Mouse (Mus musculus) liver, postnatal 0 days (tissue): ENCODE data around the gene Dlgap4. TPM values are rescaled to one million over a fixed set of nuclear protein-coding genes. Genes with fewer than 3 reads are reported as not detected.

Experiments used
- ATAC-seq: fragments of 200-750 bp; cut with Nextera tagmentation; 2 replicates; pipeline ENCODE4 v1.8.0; 2017; ENCODE audit warnings: mild to moderate bottlenecking, moderate library complexity
- DNase-seq: peaks from one replicate; pipeline ENCODE4 v3.0.0-alpha.2; 2016
- H3K27ac ChIP-seq: fragments of 300-500 bp; sonication (generic); 2 replicates; pipeline ENCODE4 v1.5.1; 2014; ENCODE audit warnings: antibody characterized with exemption, moderate library complexity, mild to moderate bottlenecking, low read depth
- H3K27me3 ChIP-seq: fragments of 300-500 bp; sonication (generic); 2 replicates; pipeline ENCODE4 v1.6.1; 2014; ENCODE audit warnings: low read length, control low read depth, mixed read lengths; ENCODE audit not compliant: insufficient read depth
- H3K36me3 ChIP-seq: fragments of 300-500 bp; sonication (generic); replicated peaks from 2 replicates; pipeline ENCODE4 v1.6.1; 2014; ENCODE audit warnings: mild to moderate bottlenecking, control low read depth, low read length, moderate library complexity, mixed read lengths; ENCODE audit not compliant: insufficient read depth
- H3K4me1 ChIP-seq: fragments of 300-500 bp; sonication (generic); 2 replicates; pipeline ENCODE4 v1.6.1; 2014; ENCODE audit warnings: antibody characterized with exemption, mild to moderate bottlenecking, control low read depth; ENCODE audit not compliant: insufficient read depth
- H3K4me2 ChIP-seq: fragments of 300-500 bp; sonication (generic); 2 replicates; pipeline ENCODE4 v1.6.1; 2014; ENCODE audit warnings: low read depth, mild to moderate bottlenecking, low read length, moderate library complexity, mixed read lengths
- H3K4me3 ChIP-seq: fragments of 300-500 bp; sonication (generic); 2 replicates; pipeline ENCODE4 v1.5.1; 2014; ENCODE audit warnings: low read depth, low read length
- H3K9ac ChIP-seq: fragments of 300-500 bp; sonication (generic); replicated peaks from 2 replicates; pipeline ENCODE4 v1.6.1; 2014; ENCODE audit warnings: mild to moderate bottlenecking, moderate library complexity
- H3K9me3 ChIP-seq: fragments of 300-500 bp; sonication (generic); 2 replicates; pipeline ENCODE4 v1.6.1; 2016; ENCODE audit warnings: mild to moderate bottlenecking, control low read depth, low read length, mixed read lengths
- CTCF ChIP-seq: sonication (generic); IDR thresholded peaks from 2 replicates; pipeline ENCODE4 v1.5.1; 2016; ENCODE audit warnings: antibody characterized with exemption, low read depth
- EP300 ChIP-seq: IDR thresholded peaks from 2 replicates; pipeline ENCODE4 v1.6.1; 2016; ENCODE audit warnings: antibody characterized with exemption, low read depth, mild to moderate bottlenecking
- WGBS: fragments of 180-500 bp; shearing (Covaris S2); extraction: QIAGEN DNeasy Blood & Tissue Kit; methylation state at CpG from one replicate; pipeline ENCODE4 v1.1.7; 2014; ENCODE audit not compliant: insufficient replicate concordance; 5-methylcytosine and 5-hydroxymethylcytosine counted together
- polyA plus RNA-seq: library from polyadenylated mRNA; unstranded; fragments of >200 nt; fragmentation: Nextera tagmentation; extraction: Ambion mirVana; gene quantifications from 2 replicates; pipeline ENCODE4 v1.2.1, GENCODE M21; 2015

Dlgap4 gene
- polyA plus RNA-seq, 1 experiment from 2014 or later = 10.7 TPM

DNA sequence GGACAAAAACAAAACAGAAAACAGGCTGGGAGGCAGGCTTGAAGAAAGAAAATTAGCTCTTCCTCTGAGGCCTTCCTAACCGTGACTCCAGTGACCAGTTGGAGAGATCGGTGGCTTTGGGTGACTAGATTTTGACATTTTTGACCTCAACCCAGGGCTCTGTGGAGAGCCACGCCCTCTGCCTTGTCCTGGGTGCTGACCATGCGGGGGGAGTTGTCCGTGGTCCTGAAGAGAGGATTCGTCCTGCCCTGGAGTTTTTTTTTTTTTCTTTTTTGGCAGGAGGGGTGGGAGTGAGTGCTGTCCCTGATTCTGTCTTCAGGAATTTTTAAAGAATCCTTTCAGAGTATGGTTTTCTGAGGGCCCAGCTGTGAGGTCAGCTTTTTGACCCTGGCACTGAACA, 63.4 kb downstream of the Dlgap4 start:
- H3K9me3 ChIP-seq = no peaks in the 10 kb centered on the region
- H3K27me3 ChIP-seq = 0 out of 2 replicates have a peak, but pooled peaks cover 3% of the 10 kb centered on the region
- H3K4me1 ChIP-seq = no peaks in the 10 kb centered on the region
- no peak overlapping the region for H3K4me2 ChIP-seq
- ATAC-seq (no peak), DNase-seq (peak; percentile 48)
- H3K36me3 ChIP-seq = no peaks in the 10 kb centered on the region
- no peak overlapping the region for H3K9ac ChIP-seq
- TF ChIP-seq CTCF = no peak
- no peak for TF ChIP-seq EP300
- WGBS = 12% methylated on average over 6 of the region's 6 CpGs
- no peak overlapping the region for H3K27ac ChIP-seq
- no peak overlapping the region for H3K4me3 ChIP-seq

DNA sequence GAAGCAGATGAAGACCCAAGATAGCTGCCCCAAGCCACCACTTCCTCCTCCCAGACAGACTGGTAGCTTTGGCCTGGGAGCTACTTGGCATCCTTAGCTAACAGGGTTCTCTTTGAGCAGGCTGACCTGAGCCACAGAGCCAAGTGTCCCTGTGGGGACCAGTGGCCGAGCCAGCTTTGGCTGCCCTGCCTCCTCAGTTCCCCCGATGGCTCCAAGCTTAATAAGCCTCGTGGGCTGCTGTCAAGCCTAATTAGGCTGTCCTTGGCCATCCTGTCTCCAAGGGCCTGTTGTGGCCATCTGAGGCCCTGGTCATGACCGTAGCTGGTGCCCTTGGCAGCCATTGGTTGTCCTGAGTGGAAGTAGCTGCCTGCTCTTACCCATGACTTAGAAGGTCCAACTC, 64.6 kb downstream of the Dlgap4 start:
- Histone ChIP-seq H3K27me3 (0 out of 2 replicates have a peak, but pooled peaks cover 3% of the 10 kb centered on the region), H3K36me3 (no peaks in the 10 kb centered on the region), H3K9ac (no peak overlapping the region), H3K4me2 (no peak overlapping the region), H3K27ac (no peak overlapping the region), H3K9me3 (no peaks in the 10 kb centered on the region), H3K4me1 (no peaks in the 10 kb centered on the region), H3K4me3 (no peak overlapping the region)
- DNase-seq (no peak), ATAC-seq (no peak)
- 64% methylated on average over 4 of the region's 4 CpGs for WGBS
- no peak for TF ChIP-seq EP300
- no peak for TF ChIP-seq CTCF

DNA sequence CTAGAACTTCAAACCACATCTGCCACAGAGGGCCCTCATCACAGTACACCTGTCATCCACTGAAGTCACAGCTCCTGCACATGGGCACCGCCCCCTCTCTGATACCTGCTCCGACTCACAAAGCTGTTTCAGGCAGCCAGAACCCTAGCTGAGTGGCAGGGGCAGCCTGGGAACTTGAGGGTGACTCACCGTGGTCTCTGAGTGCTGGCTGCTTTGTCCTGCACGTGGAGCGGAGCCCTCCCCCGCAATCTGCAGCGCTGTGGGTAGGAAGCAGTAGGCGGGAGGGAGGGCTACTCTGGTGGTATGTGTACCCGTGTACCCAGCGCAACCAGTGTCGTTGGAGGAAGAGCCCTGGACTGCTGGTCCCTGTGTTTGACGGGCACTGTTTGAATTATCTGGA, 69.5 kb downstream of the Dlgap4 start:
- H3K4me3 ChIP-seq = no peak overlapping the region
- 25% methylated on average over 12 of the region's 12 CpGs for WGBS
- no peaks in the 10 kb centered on the region for H3K9me3 ChIP-seq
- H3K27me3 ChIP-seq = 0 out of 2 replicates have a peak, but pooled peaks cover 3% of the 10 kb centered on the region
- ATAC-seq (no peak), DNase-seq (no peak)
- TF ChIP-seq CTCF (no peak), EP300 (no peak)
- H3K27ac ChIP-seq = no peak overlapping the region
- H3K4me1 ChIP-seq = no peaks in the 10 kb centered on the region
- H3K4me2 ChIP-seq = no peak overlapping the region
- no peak overlapping the region for H3K9ac ChIP-seq
- no peaks in the 10 kb centered on the region for H3K36me3 ChIP-seq

DNA sequence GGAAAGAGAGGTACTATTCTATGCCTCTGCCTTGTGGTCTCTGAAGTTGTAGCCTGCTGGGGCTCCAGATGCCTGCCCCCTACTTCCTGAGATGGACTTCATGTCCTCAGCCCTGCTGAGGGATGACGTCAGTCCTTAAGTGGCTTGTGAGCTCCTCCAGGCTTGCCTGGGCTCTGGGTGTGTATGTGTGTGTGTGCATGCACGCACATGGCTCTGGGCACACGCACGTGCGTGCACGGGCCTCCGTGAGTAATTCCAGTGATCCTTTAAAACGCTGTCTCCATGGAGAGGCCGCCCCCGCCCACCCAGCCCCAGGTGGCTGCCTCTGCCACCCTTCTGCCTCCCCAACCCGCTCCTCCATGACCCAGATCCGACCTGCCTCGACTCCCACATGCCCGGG, 72.5 kb downstream of the Dlgap4 start:
- H3K9me3 ChIP-seq = no peaks in the 10 kb centered on the region
- no peak overlapping the region for H3K9ac ChIP-seq
- no peak overlapping the region for H3K4me2 ChIP-seq
- H3K4me1 ChIP-seq = no peaks in the 10 kb centered on the region
- H3K27ac ChIP-seq = no peak overlapping the region
- ATAC-seq (no peak), DNase-seq (no peak)
- no peaks in the 10 kb centered on the region for H3K36me3 ChIP-seq
- no peak overlapping the region for H3K4me3 ChIP-seq
- TF ChIP-seq CTCF (no peak), EP300 (no peak)
- no peaks in the 10 kb centered on the region for H3K27me3 ChIP-seq
- 75% methylated on average over 14 of the region's 14 CpGs for WGBS

DNA sequence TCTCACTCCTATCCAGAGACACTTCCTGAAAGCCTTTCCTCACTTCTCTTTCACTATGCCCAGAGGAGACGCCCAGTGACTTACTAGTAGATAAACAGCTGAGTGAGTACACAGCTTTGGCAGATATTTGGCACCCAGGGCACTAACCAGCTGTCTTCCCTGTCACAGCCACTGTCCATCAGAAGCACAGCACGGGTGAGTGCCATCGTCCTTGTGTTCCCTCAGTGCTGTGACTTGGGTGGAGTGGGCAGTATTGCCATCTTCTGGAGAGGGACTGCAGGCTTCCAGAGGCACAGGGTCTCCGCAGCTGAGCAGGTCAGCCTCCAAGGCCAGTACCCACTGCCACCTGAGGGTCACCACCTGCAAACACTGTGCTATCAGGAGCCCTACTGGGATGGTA, 73.2 kb downstream of the Dlgap4 start:
- H3K27ac ChIP-seq = no peak overlapping the region
- H3K27me3 ChIP-seq = no peaks in the 10 kb centered on the region
- H3K36me3 ChIP-seq = no peaks in the 10 kb centered on the region
- ATAC-seq = no peak
- no peak overlapping the region for H3K9ac ChIP-seq
- DNase-seq = no peak
- H3K4me3 ChIP-seq = no peak overlapping the region
- TF ChIP-seq CTCF (no peak), EP300 (no peak)
- no peak overlapping the region for H3K4me2 ChIP-seq
- no peaks in the 10 kb centered on the region for H3K4me1 ChIP-seq
- H3K9me3 ChIP-seq = no peaks in the 10 kb centered on the region
- WGBS = 55% methylated on average over 4 of the region's 4 CpGs

DNA sequence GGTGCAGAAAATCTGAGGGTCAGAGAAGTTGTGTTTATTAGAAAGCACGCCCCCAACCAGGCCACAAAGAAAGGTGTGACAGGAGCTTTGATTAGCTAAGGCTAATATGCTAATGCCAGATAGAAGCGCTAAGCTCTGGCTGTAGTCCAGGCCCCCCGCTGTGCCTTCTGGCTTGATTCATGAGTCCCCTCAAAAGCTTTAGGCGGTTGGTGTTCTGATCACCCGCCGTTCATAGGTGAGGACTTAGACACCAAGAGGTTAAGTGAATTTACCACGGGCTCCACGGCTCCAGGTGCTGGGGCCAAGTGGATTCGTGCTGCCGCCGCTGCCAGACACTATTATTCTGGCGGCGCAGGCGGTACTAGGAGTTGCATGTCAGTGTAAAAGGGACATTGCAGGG, 75.1 kb downstream of the Dlgap4 start:
- H3K4me1 ChIP-seq = no peaks in the 10 kb centered on the region
- H3K27me3 ChIP-seq = no peaks in the 10 kb centered on the region
- ATAC-seq = no peak

DNA sequence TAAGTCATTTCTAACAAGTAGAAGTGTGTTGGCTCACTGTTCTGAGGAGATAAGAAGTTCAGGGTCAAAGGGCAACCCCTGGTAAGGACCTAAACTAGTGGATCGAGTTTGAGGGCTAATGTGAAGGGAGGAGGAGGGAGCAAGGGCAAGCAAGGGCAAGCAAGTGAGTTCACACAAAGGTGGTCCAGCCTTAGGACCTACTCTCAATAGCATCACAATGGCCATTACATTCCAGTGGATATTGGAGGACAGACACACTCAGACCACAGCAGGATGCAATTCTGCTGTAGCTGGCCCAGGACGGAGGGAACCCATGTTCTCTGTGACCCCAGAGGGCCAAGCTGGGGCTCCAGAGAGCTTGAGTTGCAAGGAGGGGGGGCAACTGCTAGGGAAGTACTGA, 77.3 kb downstream of the Dlgap4 start:
- Histone ChIP-seq H3K27ac (no peak overlapping the region), H3K9ac (no peak overlapping the region), H3K27me3 (no peaks in the 10 kb centered on the region), H3K4me2 (no peak overlapping the region), H3K36me3 (no peaks in the 10 kb centered on the region), H3K4me3 (no peak overlapping the region), H3K4me1 (no peaks in the 10 kb centered on the region), H3K9me3 (no peaks in the 10 kb centered on the region)
- 37% methylated on average over 2 of the region's 2 CpGs for WGBS
- DNase-seq (no peak), ATAC-seq (no peak)
- TF ChIP-seq CTCF (no peak), EP300 (no peak)

More for the DNA sequence above, 75.1 kb downstream of the Dlgap4 start:
- H3K27ac ChIP-seq = no peak overlapping the region
- H3K36me3 ChIP-seq = no peaks in the 10 kb centered on the region
- 17% methylated on average over 14 of the region's 14 CpGs for WGBS
- TF ChIP-seq CTCF = no peak
- TF ChIP-seq EP300 = no peak
- no peaks in the 10 kb centered on the region for H3K9me3 ChIP-seq
- H3K9ac ChIP-seq = no peak overlapping the region
- no peak for DNase-seq
- no peak overlapping the region for H3K4me2 ChIP-seq
- H3K4me3 ChIP-seq = no peak overlapping the region
